ENCODE assay signal across 29 mouse cellular contexts in genomic region chr6:145003459-145003858, GRCm38 (mm10).
"Had no signal": no experiment of that assay in that cellular context is flagged by ENCODE, and none has a peak within 500 bp of the region (broad histone marks: within the 10 kb centered on the region; RNA-seq: fewer than 3 reads in every experiment).

No protein-coding gene starts in this region.

- H3K27ac ChIP-seq: embryonic facial prominence, embryonic 10.5 days; embryonic facial prominence, embryonic 12.5 days; embryonic facial prominence, embryonic 13.5 days; embryonic facial prominence, embryonic 15.5 days; forebrain, embryonic 10.5 days; forebrain, embryonic 12.5 days; forebrain, embryonic 13.5 days; forebrain, embryonic 15.5 days; gastrocnemius, adult 2 months had no signal

- ATAC-seq: forebrain, embryonic 13.5 days; forebrain, embryonic 14.5 days; forebrain, embryonic 15.5 days; forebrain, embryonic 16.5 days; forebrain, postnatal 0 days had no signal

- H3K36me3 ChIP-seq: embryonic facial prominence, embryonic 13.5 days; embryonic facial prominence, embryonic 15.5 days had no signal

- H3K27me3 ChIP-seq: embryonic facial prominence, embryonic 12.5 days; embryonic facial prominence, embryonic 15.5 days; forebrain, embryonic 12.5 days; forebrain, embryonic 13.5 days; forebrain, embryonic 15.5 days had no signal

- H3K4me3 ChIP-seq: embryonic facial prominence, embryonic 10.5 days; embryonic facial prominence, embryonic 12.5 days; embryonic facial prominence, embryonic 13.5 days; embryonic facial prominence, embryonic 15.5 days; erythroblast, embryonic 14.5 days; forebrain, embryonic 10.5 days; forebrain, embryonic 12.5 days; forebrain, embryonic 13.5 days; forebrain, embryonic 15.5 days; gastrocnemius, adult 2 months had no signal

- H3K9me3 ChIP-seq: embryonic facial prominence, embryonic 10.5 days; embryonic facial prominence, embryonic 12.5 days; embryonic facial prominence, embryonic 13.5 days; embryonic facial prominence, embryonic 15.5 days; forebrain, embryonic 10.5 days; forebrain, embryonic 12.5 days; forebrain, embryonic 13.5 days; forebrain, embryonic 15.5 days had no signal

- H3K9ac ChIP-seq: embryonic facial prominence, embryonic 12.5 days; embryonic facial prominence, embryonic 13.5 days; embryonic facial prominence, embryonic 15.5 days; forebrain, embryonic 12.5 days; forebrain, embryonic 13.5 days; forebrain, embryonic 15.5 days; forebrain, postnatal 0 days had no signal

- H3K4me1 ChIP-seq: forebrain, embryonic 12.5 days; forebrain, embryonic 13.5 days; forebrain, embryonic 15.5 days had no signal

- DNase-seq: cerebellum, adult 18-20 months; cerebellum, adult 2 months; cerebellum, adult 8-10 months; cerebellum, adult 9-10 months; cerebellum, adult 9-11 months; cerebellum, postnatal 10 days; cerebellum, postnatal 14 days; cerebellum, postnatal 25 days; cerebellum, postnatal 36 days; embryo, embryonic 11 days; forebrain, postnatal 0 days; gastrocnemius, adult 2 months; gastrocnemius, postnatal 10 days; gastrocnemius, postnatal 14 days; gastrocnemius, postnatal 25 days; gastrocnemius, postnatal 36 days; heart, adult 11 months; heart, adult 18-20 months had no signal

- H3K4me2 ChIP-seq: embryonic facial prominence, embryonic 12.5 days; embryonic facial prominence, embryonic 13.5 days; embryonic facial prominence, embryonic 15.5 days; forebrain, embryonic 12.5 days; forebrain, embryonic 13.5 days; forebrain, embryonic 15.5 days had no signal
